Mouse (Mus musculus): ENCODE measurements around the gene Spcs3. TPM values are rescaled to one million over a fixed set of nuclear protein-coding genes. Genes with fewer than 3 reads are reported as not detected.

Gene Spcs3
- polyA plus RNA-seq (2017; shearing (Covaris generic)): 94.4 TPM

DNA sequence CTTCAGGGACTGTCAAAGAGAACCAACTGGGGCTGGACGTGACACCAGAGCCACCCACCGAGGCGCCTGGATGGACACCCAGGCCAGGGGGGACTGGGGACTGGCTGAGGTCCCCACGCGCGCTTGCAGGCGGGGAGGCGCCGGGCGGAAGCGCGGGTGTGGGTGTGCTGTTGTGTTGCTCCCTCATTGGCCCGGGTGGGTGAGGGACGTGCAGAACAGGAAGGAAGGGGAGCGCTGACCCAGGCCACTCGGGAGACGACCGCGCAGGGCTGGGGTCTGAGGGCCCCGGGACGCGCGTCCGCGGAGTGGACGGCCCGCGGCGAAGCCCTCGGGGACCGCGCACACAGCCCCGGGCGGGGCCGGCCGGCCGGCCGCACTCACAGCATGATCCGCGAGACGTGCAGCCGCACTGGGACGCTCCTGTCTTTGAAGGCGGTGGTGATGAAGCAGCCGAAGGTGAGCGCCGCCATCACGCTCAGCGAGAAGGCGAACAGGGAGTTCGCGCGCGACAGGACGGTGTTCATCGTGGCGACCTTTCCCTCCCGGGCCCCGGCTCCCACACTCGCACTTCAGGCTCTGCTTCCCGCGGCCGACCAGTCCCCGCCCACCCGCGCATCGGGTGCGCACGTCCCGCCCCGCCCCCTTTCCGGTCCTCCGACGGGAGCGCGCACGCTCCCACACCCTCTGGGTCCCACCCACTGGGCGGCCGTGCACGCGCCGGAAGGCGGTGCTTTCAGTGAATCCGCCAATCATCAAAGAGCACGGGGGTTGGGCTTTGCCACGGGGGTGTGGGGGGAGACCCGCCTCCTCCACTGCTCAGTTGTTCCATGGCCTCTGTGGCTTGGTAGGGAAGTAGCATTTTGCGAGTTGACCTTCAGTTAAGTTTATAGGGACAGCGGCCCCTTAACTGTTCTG lies at the start of gene Spcs3, which contains the start of gene Asb5:
Spcs3 (minus strand) TSS at position 617 of the 915 bp plus-strand sequence.
Asb5 (plus strand) TSS at position 199 of the 915 bp plus-strand sequence.

Other genes starting within 250 kb of the Spcs3 start
- gene Asb5, start 418 bp downstream of the Spcs3 start, polyA plus RNA-seq (2017; shearing (Covaris generic)): 8.6 TPM
- not detected for gene Spata4, start 70.8 kb upstream of the Spcs3 start, polyA plus RNA-seq (2017; shearing (Covaris generic))

Data from effector memory CD4-positive, alpha-beta T cell, adult 7 months (primary cell).